ENCODE assay signal across 11 mouse cellular contexts in genomic region chr3:51745162-51745561, GRCm38 (mm10).
DNase-seq lines count a peak whose midpoint lies in the region; ATAC-seq and TF ChIP-seq lines count a peak whose summit lies in the region.
"Had no signal": no experiment of that assay in that cellular context is flagged by ENCODE, and none has a peak within 500 bp of the region (broad histone marks: within the 10 kb centered on the region; RNA-seq: fewer than 3 reads in every experiment).

No protein-coding gene starts in this region.

- no peaks in the 10 kb centered on the region for H3K9me3 ChIP-seq in heart, embryonic 11.5 days (replicated peaks; ENCODE audit: control insufficient read depth, low read length)
- no peaks in the 10 kb centered on the region for H3K9me3 ChIP-seq in intestine, embryonic 16.5 days (ENCODE audit: control insufficient read depth, low read length)

- no peak for DNase-seq in heart, postnatal 10 days
- peak; percentile 18 for DNase-seq in thymus, adult 2 months
- DNase-seq in thymus, postnatal 10 days (ENCODE audit: low spot score in 2 of 2) = no peak
- no peak for DNase-seq in spleen, postnatal 4 days (ENCODE audit: low spot score in 2 of 2)
- no peak for DNase-seq in layer of hippocampus, postnatal 25 days (ENCODE audit: extremely low spot score in 1 of 2, low spot score in 1 of 2)
- DNase-seq: kidney, adult 11 months; right cerebral cortex, postnatal 14 days had no signal

- intact Hi-C loops in heart, postnatal 10 days (cut with DNase I) = no loop called here

- 65% methylated on average over 8 of the region's 8 CpGs for WGBS in heart, embryonic 11.5 days (ENCODE audit: insufficient replicate concordance)
- WGBS in thymus, adult 2 months = 6% methylated on average over 8 of the region's 8 CpGs
- 77% methylated on average over 8 of the region's 8 CpGs for WGBS in intestine, embryonic 16.5 days

- TF ChIP-seq POLR2A in thymus, adult 2 months (IDR thresholded peaks at IDR 0.05; ENCODE audit: control insufficient read depth, extremely low read depth, insufficient read depth, low read length, poor library complexity) = no peak

- peak overlapping the region; percentile 64; the same call in 1 of the 2 replicates for H3K27ac ChIP-seq in heart, embryonic 11.5 days (ENCODE audit: low read depth, low read length)
- H3K27ac ChIP-seq in thymus, adult 2 months (ENCODE audit: control insufficient read depth, insufficient read depth, low read length) = peak overlapping the region; percentile 40; the same call in 1 of the 2 replicates
- no peak overlapping the region for H3K27ac ChIP-seq in intestine, embryonic 16.5 days (ENCODE audit: low read length)
- H3K27ac ChIP-seq: left cerebral cortex, adult 2 months had no signal

- H3K4me1 ChIP-seq in heart, embryonic 11.5 days (ENCODE audit: control insufficient read depth, insufficient read depth, low read length) = peaks cover 43% of the 10 kb centered on the region
- peaks cover 17% of the 10 kb centered on the region for H3K4me1 ChIP-seq in thymus, adult 2 months (replicated peaks; ENCODE audit: control insufficient read depth, insufficient read depth, low read length)
- H3K4me1 ChIP-seq in intestine, embryonic 16.5 days (ENCODE audit: control insufficient read depth, insufficient read depth, low read length) = peaks cover 24% of the 10 kb centered on the region

- no peaks in the 10 kb centered on the region for H3K36me3 ChIP-seq in heart, embryonic 11.5 days (ENCODE audit: control insufficient read depth, insufficient read depth, low read length)
- H3K36me3 ChIP-seq in thymus, adult 2 months (ENCODE audit: control insufficient read depth, insufficient read depth, low read length) = no peaks in the 10 kb centered on the region
- H3K36me3 ChIP-seq in intestine, embryonic 16.5 days (ENCODE audit: control insufficient read depth, insufficient read depth, low read length) = no peaks in the 10 kb centered on the region

- no peaks in the 10 kb centered on the region for H3K27me3 ChIP-seq in heart, embryonic 11.5 days (ENCODE audit: control insufficient read depth, insufficient read depth, low read length)
- no peaks in the 10 kb centered on the region for H3K27me3 ChIP-seq in thymus, adult 2 months (ENCODE audit: control insufficient read depth, insufficient read depth, low read length)
- no peaks in the 10 kb centered on the region for H3K27me3 ChIP-seq in intestine, embryonic 16.5 days (replicated peaks; ENCODE audit: control insufficient read depth, insufficient read depth, low read length)

- no peak for ATAC-seq in heart, embryonic 11.5 days (replicated peaks; ENCODE audit: insufficient number of reproducible peaks, low FRiP score, low TSS enrichment)
- ATAC-seq in megakaryocyte, adult 5-6 weeks (ENCODE audit: poor library complexity, severe bottlenecking) = peak; percentile 81
- ATAC-seq in intestine, embryonic 16.5 days = no peak

- TF ChIP-seq CTCF in thymus, adult 2 months (IDR thresholded peaks at IDR 0.05; ENCODE audit: borderline replicate concordance, control insufficient read depth, extremely low read depth, insufficient read depth, low read length, poor library complexity) = no peak

- no peak overlapping the region for H3K4me2 ChIP-seq in heart, embryonic 11.5 days
- no peak overlapping the region for H3K4me2 ChIP-seq in intestine, embryonic 16.5 days (ENCODE audit: low read depth, low read length)

- no peak overlapping the region for H3K9ac ChIP-seq in heart, embryonic 11.5 days (ENCODE audit: low read depth, low read length)
- H3K9ac ChIP-seq in intestine, embryonic 16.5 days (ENCODE audit: low read depth, low read length) = no peak overlapping the region

- H3K4me3 ChIP-seq in heart, embryonic 11.5 days (ENCODE audit: low read depth, low read length) = no peak overlapping the region
- no peak overlapping the region for H3K4me3 ChIP-seq in thymus, adult 2 months (ENCODE audit: control insufficient read depth, insufficient read depth, low read length)
- no peak overlapping the region for H3K4me3 ChIP-seq in intestine, embryonic 16.5 days (ENCODE audit: low read length)
- H3K4me3 ChIP-seq: left cerebral cortex, adult 2 months had no signal
